Mouse (Mus musculus) urinary bladder, postnatal 36 days (tissue): ENCODE data around the gene Fchsd2.
A peak's percentile ranks its signal among the peaks of the same experiment; 100 is the strongest.

Experiments used
- DNase-seq, 2 experiments: peaks; one replicate each; pipeline ENCODE4 v3.0.0; 2022; ENCODE audit warnings: low spot score in 2 of 2, mixed read lengths in 1 of 2

The Fchsd2 gene

GRCm38 (mm10) chr7:101317014-101317413 lies 224.4 kb downstream of the Fchsd2 start, which contains the start of gene Stard10:
Gene Stard10, plus strand, starts transcription at chr7:101317086.
- no peak for DNase-seq

GRCm38 (mm10) chr7:101318848-101319247 lies 226.2 kb downstream of the Fchsd2 start:
- DNase-seq: no peak

GRCm38 (mm10) chr7:101319796-101320195 lies 227.1 kb downstream of the Fchsd2 start:
- no peak for DNase-seq

- no peak for DNase-seq
Observed at GRCm38 (mm10) chr7:101320399-101321217, 227.9 kb downstream of the Fchsd2 start.

GRCm38 (mm10) chr7:101321218-101321827 lies 228.7 kb downstream of the Fchsd2 start:
- peak; percentile 73 for DNase-seq

GRCm38 (mm10) chr7:101323141-101323594 lies 230.5 kb downstream of the Fchsd2 start:
- no peak for DNase-seq

GRCm38 (mm10) chr7:101324142-101324962 lies 231.7 kb downstream of the Fchsd2 start:
- DNase-seq: no peak

GRCm38 (mm10) chr7:101326006-101326405 lies 233.3 kb downstream of the Fchsd2 start:
- no peak for DNase-seq

- DNase-seq: no peak
Observed at GRCm38 (mm10) chr7:101327263-101327662, 234.6 kb downstream of the Fchsd2 start.

- DNase-seq: no peak
Observed at GRCm38 (mm10) chr7:101327786-101328185, 235.1 kb downstream of the Fchsd2 start.

- no peak for DNase-seq
Observed at GRCm38 (mm10) chr7:101328621-101329158, 236.0 kb downstream of the Fchsd2 start.

- DNase-seq: no peak
Observed at GRCm38 (mm10) chr7:101329606-101330005, 236.9 kb downstream of the Fchsd2 start.

GRCm38 (mm10) chr7:101330074-101330840 lies 237.6 kb downstream of the Fchsd2 start:
- no peak for DNase-seq

- DNase-seq: no peak
Observed at GRCm38 (mm10) chr7:101330841-101331173, 238.1 kb downstream of the Fchsd2 start.

GRCm38 (mm10) chr7:101332045-101332831 lies 239.6 kb downstream of the Fchsd2 start:
- DNase-seq: no peak
